Mouse (Mus musculus) retina, adult 2 months (tissue): ENCODE results near the gene Mul1.

Experiments used
- DNase-seq: peaks from one replicate; pipeline ENCODE4 v3.0.0-alpha.2; 2012; ENCODE audit warnings: low read depth, low spot score

Gene Mul1

DNA sequence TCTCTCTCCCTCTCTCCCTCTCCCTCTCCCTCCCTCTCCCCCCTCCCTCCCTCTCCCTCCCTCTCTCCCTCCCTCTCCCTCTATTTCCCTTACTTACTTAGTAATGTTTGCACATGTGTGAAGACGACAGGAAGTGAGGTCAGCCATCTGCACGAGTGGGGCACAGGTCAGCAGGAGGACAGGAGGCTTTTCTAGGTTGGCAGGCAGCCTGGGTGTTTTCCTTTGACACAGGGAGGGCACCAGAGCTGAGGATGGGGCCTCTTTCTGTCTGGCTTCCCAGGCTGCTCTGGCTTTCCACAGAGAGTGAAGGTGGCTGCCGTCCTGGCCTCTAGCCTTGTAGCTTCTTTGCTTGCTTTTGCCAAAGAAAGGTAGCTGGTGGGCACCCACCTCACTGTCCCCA is 5.6 kb downstream of the Mul1 start:
- no peak for DNase-seq

DNA sequence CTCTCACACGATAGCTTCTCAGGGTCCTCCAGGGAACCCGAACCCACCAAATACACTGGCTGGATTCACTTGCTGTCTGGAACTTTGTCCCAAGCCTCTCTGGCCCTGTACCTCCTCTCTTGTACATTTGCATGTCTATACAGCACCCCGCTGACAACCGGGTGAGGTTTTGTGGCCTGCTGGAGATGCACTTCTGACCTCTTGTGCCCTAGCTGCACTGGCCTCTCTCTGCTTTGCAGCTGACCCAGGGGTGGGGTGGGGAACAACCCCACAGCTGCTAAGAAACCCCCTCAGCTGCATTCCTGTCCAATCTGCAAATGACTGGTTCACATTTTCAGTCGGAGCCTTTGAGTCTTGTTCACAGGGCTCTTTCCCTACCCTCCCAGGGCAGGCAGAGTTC is 10.5 kb downstream of the Mul1 start:
- no peak for DNase-seq

DNA sequence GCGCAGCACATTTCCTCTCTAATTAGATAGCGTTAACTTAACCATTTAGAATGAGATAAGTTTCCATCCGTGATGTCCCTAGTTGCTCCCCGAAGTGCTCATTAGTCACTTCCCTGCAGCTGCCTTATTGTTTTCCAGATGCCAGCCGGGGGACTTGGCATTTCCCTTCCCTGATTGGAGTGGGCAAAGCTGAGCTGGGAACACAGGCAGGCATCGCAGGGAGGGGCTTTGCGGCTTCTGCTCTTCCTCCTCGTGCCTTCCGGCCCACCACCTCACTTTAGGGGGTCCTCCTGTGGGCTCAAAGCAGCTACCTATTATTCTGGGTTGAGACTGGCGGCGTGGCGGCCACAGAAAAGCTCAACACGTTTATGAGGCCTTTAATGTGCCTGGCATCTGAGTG is 12.5 kb downstream of the Mul1 start:
- no peak for DNase-seq

DNA sequence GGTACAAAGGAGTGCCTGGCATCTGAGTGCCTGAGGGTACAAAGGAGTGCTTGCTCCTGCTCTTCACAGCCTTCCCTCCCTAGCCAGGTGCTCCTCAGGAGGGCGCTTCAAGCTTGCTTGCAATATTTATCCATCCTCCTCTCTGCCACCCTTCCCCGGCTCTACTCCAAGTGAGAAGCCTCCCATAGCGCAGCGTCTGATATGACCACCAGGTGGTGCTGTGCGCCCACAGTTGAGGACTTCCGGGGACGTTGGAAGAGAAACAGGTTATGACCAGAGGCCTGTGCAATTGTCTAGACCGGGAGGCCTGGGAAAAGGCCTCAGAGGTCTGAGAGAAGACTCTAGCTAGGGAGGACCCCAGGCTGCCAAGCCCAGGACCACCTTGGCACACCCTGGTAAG is 12.9 kb downstream of the Mul1 start:
- DNase-seq: peak; percentile 85

DNA sequence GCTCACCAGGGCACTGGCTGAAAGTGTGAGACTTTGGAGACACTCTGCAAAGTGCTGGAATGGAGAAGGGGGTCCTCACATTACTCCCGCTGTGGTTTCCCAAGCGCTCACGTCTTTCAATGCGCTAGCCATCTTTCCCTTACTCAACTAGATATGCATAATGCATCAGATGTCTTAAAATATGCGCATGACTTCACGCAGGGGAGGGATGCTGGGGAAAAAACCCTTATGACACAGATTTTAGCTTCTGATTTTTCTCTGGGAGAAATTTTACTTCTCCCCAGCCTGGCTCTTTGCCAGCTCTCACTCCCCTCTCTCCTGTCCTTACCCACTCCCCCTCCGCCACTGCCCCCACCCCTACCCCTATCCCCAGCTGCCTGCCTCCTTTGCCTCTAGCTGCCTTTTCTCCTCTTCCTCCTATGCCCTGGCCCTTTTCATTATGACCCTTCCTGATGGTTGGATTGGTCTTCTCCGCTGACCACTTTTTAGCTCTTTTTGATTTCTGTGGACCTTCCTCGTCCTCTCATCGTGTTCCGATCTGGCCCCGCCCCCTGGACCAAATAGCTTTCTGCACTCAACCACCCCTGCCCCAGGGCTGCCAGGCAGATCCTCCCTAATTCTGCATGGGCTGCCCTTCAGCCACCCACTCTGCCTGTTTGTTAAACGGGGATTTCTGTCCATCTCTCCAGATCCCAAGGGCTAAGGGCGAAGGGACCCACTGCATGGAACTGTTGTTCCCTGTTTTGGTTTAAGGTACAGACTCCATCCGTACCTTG is 13.5 kb downstream of the Mul1 start:
- DNase-seq: no peak

DNA sequence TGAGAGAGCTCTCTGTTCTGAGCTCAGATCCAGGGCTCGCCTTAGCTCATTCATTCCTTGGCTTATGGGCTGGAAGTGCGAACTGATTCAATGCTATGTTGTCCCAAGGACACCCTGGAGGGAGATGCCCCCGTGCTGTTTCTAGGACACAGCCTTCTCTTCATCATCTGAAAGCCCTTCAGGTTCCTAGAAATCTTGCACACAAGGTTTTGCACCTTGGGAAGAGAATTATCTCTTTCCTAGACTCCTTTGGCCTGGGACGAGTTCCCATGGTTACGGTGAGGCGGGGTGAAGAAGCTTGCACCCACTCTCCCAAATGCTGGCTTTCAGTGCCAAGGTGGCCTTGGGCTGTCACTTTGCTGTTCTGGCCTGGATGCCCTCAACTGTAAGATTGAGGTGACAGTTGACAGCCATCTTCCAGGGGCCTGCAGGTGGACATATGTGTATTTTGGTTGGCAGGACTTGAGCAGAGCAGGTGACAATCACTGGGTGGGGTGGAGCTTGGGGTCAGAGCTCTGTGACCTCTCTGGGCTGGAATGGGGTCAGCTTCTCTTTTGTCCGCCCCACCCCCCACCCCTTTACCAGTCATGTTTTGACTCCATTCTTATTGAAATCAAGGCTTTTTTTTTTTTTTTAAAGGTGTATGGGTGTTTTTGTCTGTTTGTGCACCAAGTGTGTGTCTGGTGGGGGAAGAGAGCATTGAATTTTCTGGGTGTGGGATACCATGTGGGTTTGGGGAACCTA is 14.6 kb downstream of the Mul1 start:
- no peak for DNase-seq

DNA sequence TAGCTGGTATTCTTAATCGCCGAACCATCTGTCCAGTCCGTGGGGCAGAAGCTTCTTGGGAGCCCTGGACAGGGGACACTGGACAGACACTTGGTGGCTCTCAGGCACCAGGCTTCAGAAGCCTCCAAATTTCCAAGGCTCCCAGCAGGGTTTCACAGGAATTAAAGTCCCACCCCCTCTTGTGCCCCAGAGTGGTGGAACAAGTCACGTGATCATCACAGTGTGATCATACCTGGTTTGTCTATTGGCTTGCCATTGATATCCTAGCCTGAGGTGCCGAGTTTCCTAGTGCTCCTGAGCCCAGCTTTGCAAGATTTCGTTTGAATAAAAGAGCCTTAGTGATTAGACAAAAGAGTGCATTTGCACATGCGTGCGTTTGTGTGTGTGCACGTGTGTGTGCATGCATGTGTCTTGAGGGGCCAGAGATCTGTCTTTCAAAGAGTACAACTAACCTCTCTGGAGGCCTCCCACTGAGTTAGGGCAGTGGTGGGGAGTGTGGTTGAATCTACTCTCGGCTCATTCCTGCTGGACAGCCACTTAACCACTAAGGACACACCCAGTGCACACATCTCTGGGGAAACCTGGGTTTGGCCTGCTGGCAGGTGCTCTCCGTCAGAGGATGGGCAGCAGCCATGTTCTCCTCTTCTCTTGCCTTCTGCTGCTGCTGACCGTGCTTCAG is 15.3 kb downstream of the Mul1 start:
- DNase-seq: no peak

DNA sequence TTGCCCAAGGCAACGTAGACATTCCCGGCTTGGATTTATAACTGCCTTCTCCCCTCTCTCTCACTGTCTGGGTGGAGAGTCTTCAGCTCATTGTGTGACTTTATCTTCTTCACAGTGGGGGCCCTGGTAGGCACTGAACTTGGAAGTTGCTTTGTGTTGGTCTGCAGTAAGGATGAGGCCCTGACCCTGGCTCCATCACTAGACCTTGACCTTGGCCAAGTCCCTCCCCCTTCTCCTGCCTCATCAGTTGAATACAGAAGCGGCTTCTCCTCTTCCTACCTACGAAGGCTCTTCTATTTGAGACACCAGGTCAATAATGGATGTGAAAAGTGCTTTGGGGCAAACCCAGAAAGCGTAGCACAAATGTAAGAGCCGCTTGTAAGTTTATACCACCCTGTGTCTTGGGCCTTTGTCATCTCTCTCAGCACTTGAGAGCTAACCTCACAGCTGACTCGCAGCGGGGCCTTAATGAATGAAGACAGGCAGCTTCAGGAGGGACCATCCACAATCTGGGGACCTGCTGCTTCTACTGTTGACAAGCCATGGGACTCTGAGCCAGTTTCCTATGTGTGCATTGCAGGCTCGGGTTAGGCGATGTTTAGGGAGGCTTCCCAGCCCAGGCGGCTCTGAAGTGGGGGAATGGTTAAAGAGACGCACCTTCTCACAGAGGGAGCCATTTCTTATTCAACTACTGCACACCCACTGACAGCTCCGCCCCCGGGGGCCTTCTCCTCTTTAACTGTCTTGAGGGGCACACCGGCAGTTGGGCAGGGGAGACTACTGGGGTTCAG is 18.0 kb downstream of the Mul1 start:
- no peak for DNase-seq

DNA sequence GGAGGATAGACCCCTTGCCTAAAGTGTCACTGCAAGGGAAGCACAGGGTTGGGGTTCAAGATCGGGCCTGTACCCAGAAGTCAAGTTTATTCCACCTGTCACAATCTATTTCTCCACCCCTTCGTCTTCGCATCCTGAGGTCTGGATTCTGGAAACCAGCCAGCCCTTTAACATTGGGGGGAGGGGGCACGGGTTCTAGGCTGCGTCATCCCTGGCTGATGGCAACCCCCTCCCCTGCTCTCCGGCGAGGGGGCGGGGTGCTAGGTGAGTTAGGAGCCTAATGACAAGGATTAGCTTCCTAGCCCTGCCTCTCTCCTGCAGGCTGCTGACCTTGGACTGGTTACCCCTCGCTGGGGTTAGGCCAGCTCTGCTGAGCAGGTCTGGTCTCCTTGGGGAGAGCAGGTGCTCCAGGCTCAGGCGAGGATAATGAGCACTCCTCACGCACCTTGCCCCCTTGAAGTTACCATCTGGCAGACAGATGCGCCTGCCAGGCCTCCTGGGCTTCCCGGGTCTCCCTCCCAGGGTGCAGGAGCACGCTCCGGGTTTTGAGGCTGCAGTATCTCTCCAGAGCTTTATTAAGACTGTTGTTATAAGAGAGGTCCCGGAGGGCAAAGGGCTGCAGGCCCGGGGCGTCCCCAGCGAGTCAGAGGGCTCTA is 18.8 kb downstream of the Mul1 start:
- DNase-seq: peak; percentile 58

DNA sequence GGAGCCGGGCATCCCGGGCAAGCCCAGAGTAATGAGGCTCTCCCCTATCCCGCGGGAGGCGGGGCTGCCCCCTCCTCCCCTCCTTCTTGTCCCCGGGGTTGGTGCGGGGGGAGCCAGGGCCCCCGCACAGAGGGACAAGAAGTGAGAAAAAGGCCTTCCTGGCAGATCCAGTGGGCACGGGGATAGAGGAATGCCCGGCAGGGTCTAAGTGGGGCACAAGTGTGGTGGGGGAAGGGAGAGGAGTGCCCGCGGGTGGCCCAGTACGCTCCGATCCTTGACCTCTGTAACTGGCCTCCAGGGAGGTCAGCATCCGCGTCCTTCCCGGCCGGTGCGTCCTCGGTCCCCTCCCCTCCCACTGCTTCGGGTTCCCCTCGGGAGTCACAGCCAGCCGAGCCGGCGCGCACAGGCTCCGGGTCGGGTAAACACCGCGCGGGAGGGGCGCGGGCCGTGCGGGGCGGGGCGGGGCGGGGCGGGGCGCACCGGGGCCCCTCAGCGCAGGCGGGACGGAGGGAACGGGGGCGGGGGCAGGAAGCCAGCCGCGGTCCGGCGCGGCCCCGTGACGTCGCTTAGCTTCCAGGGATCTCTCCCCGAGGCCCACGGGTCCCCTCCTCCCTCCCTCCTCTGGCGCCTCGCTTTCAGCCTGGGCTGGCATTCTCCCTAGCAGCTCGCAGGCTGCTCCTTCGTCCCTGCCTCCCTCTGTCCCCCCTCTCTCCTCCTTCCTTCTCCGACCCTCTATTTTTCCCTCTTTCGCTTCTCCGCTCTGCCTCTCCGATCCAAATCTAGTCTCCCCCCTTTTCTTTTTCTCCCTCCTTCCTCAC is 19.5 kb downstream of the Mul1 start, which contains the start of gene Camk2n1:
Camk2n1 (plus strand) TSS at position 562 of the 818 bp plus-strand sequence.
- peak; percentile 77 for DNase-seq

DNA sequence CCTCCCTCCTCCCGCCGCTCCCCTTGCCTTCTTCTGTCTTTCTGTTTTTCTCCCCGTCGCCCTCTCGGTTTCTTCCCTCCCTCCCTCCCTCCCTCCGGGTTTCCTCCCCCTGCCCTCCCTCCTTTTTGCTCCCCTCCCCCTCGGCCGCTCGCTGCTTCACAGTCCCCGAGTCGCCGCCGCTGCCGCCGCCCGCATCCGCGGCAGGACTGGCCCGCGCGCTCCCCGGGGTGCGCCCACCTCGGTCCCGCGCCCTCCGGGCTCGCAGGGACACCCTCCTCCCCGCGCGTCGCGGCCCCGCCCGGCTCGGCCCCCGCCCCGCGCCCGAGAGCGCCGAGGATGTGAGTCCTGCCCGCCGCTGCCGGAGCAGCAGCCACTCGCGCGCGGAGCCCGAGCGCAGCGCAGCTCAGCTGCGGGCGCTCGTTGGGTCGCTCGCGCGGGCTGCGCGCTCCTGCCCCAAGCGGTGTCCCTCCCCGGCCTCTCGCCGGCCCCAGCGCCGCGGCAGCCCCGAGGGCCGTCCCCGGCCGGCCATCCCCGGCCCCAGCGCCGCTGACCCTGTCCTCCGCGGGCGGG is 20.2 kb downstream of the Mul1 start:
- DNase-seq: peak; percentile 57

DNA sequence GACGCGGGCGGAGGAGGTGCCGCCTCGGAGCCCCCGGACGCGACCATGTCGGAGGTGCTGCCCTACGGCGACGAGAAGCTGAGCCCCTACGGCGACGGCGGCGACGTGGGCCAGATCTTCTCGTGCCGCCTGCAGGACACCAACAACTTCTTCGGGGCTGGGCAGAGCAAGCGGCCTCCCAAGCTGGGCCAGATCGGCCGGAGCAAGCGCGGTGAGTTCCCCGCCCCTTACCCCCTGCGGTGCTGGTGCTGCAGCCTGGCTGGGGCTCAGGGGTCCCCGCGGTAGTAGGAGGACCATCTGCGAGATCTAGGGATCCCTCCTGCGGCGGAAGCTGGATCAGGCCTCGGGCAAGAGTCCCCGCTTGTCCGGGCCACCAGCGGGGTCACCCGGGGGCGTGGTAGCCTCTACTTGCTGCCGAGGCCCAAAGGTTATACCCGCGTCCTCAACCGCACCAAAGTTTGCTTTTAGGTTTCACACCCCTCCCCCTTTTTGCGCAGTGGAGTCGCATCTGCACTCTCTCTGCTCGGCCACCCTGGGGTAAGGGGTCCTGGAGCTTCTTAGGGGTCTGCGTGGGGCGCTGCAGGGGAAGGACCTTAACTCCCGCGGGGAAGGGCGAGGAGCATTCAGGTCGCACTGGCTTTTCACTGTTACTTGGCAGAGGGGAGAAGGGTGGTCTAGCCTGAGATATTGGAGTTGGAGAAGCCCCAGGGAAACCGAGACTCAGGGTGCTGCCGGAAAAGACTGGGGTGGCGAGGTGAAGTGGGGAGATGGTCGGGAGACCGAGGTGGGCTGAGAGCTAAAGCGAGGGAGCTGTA is 20.9 kb downstream of the Mul1 start:
- no peak for DNase-seq

DNA sequence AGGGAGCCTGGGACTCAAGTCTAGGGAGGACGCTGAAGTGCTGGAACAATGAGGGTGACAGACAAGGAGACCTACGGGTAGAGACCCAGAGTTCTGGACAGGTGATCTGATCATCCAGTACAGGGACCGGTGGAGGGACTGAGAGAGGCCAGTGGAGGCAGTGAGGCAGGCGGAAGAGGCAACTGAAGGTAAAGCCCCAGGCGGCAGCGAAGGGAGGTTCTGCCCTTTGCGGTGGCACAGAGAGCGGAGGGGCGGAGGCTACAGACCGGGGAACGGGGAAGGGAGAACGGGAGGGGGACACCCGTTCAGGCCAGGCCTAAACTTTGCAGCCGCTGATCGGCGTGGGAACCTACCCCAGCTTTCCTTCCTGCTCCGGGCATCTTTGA is 21.5 kb downstream of the Mul1 start:
- DNase-seq: no peak

DNA sequence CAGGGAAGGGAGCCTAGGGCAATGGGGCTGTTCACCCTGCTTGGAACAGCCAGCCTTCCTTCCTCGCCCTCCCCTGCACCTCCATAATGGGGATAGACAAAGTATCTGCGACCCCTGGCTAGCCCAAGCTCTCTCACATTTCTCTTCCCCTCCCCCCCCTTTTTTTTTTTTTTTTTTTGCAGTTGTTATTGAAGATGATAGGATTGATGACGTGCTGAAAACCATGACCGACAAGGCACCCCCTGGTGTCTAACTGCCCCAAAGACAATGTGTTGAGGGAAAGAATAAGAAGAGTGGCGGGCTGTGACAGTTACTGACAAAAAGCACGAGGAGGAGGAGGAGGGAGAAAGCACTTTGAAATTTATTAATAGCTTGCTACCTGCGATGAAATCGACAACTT is 22.1 kb downstream of the Mul1 start:
- DNase-seq: no peak

DNA sequence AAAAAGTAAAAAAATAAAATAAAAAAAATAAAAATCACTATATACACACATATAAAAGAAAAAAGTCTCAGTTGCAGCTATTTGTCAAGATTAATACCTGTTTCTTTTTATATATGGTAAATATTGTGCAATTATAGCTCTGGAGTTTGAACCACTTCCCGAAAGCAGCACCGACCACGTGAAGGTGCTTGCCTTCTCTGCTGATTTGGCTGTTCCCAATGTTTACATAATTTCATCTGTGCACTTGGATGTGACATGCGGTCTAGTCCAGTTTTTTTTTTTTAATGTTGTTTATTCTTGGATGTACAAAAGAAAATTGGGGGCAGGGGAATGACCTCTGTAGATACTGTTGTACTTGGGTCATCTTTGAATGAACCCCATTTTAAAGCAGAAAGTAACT is 22.6 kb downstream of the Mul1 start:
- no peak for DNase-seq

DNA sequence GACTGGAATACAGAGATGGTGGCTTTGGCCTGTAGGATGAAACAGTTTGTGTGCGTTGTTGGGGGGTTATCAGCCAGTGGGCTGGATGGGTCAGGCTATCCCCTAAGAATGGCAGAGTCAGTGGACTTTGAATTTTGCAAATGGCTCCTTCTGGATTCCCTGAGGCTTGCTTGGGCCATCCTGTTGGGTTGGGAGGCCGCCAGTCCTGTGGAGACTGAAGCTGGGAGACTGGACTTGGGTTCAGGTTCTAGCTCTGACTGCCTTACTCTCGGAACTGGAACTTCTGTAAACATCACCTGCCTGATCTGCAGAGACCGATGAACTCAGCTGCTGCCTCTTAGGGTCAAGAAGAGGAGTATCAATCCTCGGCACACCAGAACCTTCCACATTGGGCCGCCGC is 23.7 kb downstream of the Mul1 start:
- no peak for DNase-seq

DNA sequence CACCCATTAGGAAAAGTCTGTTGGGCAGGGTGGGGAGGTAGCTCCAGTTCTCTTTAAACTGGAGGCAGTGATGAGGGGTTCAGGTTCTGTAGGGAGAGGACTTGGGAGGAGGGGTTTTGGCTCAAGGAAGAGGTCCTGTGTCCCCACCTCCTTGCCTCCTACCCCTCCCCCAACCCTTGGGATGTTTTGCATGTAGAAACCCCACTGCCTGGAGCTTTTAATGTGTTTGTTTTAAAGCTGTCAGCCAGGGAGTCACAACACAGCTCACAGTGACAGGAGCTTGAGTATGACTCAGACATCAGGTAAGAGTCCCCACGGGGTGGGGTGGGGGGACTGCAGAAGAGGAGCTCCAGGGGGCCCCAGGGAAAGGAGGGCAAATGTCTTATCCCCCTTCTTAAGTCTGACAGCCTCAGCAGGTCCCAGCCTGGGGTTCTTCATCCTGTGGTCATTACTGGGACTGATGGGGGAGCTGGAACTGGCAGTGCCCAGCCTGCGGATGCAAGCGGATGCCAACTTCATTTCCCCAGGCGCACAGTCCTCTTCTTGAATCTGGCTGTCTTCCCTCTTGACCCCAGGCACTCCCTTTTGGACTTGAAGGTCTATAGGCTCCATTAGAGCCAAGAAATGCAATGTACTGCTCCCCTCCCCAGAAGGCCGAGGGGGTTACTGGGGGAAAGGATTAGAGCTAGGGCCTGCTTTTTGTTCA is 24.4 kb downstream of the Mul1 start:
- DNase-seq: no peak

DNA sequence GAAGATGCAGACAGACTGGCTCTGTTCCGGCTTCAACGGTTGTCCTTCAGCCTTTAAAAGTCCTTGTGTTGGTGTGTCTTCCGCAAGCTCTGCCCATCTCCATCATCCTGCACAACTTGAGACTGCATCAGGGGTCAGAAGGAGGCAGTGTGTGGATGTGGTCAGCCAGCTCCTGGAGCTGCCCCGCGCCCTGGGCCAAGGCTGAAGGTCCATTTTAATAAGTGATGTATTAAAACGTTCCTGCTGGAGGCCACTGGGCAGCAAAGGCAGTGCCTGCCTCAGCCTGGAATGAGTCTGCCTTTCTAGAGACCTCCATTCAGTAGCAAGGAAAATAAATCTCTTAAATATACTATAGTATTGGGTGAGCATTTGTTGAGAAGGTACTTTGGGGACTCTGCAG is 25.3 kb downstream of the Mul1 start:
- DNase-seq: no peak

DNA sequence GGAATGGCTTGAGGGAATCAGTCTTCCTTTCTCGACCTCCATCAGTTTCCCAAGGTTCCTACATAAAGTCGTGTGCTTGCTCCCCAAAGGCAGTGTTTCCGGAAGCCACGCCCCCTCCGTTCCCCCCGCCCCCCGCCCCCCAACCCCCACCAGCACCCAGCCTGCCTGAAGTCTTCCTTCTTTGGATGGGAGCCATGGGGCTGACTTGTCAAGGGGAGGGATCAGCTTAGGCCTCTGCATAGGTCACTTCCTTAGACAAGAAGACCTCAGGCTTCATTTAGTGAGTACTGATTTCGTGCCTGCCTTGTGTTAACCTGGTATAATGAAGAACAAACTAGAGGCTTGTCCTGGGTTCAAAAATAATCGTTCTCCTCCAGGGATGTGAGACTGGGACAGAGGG is 26.4 kb downstream of the Mul1 start:
- DNase-seq: no peak
